Mouse (Mus musculus) liver (tissue): ENCODE results near the gene Wdr54.

Experiments used
- DNase-seq: peaks from one replicate; pipeline ENCODE4 v3.0.0-alpha.2; 2020; ENCODE audit warnings: mixed read lengths

Gene Wdr54

DNA sequence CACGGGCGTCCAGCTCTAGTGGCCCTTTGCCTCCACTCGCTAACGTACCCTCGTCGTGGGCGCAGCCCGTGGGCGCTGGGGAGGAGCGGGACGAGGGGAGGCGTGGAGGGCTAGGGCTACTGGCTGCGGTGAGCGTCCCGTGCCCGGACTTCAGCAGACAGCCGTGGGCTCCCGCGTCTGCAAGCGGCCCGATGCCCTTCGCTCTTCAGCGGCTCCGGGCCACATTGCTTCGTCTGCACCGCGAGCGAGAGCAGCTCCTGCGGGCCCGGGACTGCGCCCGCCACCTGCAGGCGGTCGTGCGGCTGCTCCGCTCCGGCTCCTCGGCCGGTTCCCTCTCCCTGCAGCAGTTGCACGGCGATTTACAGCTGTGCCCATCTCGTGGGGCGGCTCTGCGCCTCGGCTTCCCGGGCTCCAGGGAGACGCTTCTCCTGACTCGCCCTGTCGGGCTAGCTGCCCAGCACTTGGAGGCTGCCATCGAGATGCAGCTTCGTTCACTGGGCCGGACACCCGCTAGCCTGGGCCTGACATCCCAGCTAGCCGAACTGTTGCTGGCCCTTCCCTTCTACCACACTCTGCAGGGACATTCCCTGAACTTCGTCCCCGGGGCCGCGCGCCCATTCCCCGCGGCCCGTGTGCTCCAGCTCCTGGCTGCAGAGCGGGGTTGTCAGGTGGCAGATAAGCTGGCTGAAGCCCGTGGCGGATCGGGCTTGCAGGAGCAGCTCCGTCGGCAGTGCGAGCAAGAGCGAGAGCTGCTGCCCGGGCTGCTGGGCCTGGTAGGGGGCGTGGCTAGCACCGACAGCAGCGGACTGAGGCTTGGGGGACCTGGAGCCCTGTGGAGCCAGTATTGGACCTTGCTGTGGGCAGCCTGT, 54.3 kb downstream of the Wdr54 start:
- peak; percentile 87 for DNase-seq

GRCm38 (mm10) chr6:83101316-83101687, 54.9 kb downstream of the Wdr54 start, which contains the start of the genes Ccdc142 and Gm42688:
TSS of gene Ccdc142 (plus strand) at chr6:83101601.
TSS of gene Gm42688 (plus strand) at chr6:83101617.
- peak; percentile 89 for DNase-seq
